Mouse (Mus musculus): ENCODE measurements around the gene Carmil2.

- TF ChIP-seq CTCF (IDR thresholded peaks at IDR 0.05; ENCODE audit: low read depth, low read length) (no peak), GATA1 (IDR thresholded peaks at IDR 0.05; ENCODE audit: borderline replicate concordance, low read length) (no peak), POLR2AphosphoS5 (IDR thresholded peaks at IDR 0.05; ENCODE audit: insufficient replicate concordance, low read depth, low read length) (no peak), TAL1 (conservative IDR thresholded peaks at IDR 0.05; ENCODE audit: low read depth, low read length) (no peak)
These were observed 28.4 kb upstream of the Carmil2 start for GRCm38 (mm10) chr8:105657641-105658040.

Data from G1E (cell line).